Mouse (Mus musculus) heart, embryonic 10.5 days (tissue): ENCODE measurements at regions not wholly inside any gene's neighbourhood (a gene's known extent, or its start where the extent isn't known, plus 50 kb on each side); places are given as distances from the start of the nearest gene placed in this dataset.

ENCODE experiments used
- DNase-seq: peaks from one replicate; pipeline ENCODE4 v3.0.0-alpha.2; 2017; ENCODE audit warnings: low spot score
- H3K27ac ChIP-seq: fragments of 300-500 bp; sonication (generic); 2 replicates; pipeline ENCODE4 v1.5.1; 2016; ENCODE audit warnings: mild to moderate bottlenecking
- H3K27me3 ChIP-seq: fragments of 300-500 bp; sonication (generic); 2 replicates; pipeline ENCODE4 v1.6.1; 2016; ENCODE audit warnings: mild to moderate bottlenecking; ENCODE audit not compliant: poor library complexity, insufficient read depth, severe bottlenecking
- H3K36me3 ChIP-seq: fragments of 300-500 bp; sonication (generic); 2 replicates; pipeline ENCODE4 v1.6.1; 2016; ENCODE audit warnings: mild to moderate bottlenecking, moderate library complexity
- H3K4me1 ChIP-seq: fragments of 300-500 bp; sonication (generic); 2 replicates; pipeline ENCODE4 v1.6.1; 2016; ENCODE audit warnings: mild to moderate bottlenecking
- H3K4me3 ChIP-seq: fragments of 300-500 bp; sonication (generic); 2 replicates; pipeline ENCODE4 v1.5.1; 2016; ENCODE audit warnings: mild to moderate bottlenecking, moderate library complexity
- H3K9me3 ChIP-seq: fragments of 300-500 bp; sonication (generic); 2 replicates; pipeline ENCODE4 v1.6.1; 2016; ENCODE audit warnings: mild to moderate bottlenecking, moderate library complexity
- WGBS: fragments of 180-500 bp; shearing (Covaris S2); methylation state at CpG from one replicate; pipeline ENCODE4 v1.1.7; 2016; 5-methylcytosine and 5-hydroxymethylcytosine counted together

- no peak overlapping the region for H3K4me3 ChIP-seq
- no peak for DNase-seq
- H3K27ac ChIP-seq, result no peak overlapping the region
- H3K27me3 ChIP-seq, result no peaks in the 10 kb centered on the region
- H3K4me1 ChIP-seq, result peaks cover 27% of the 10 kb centered on the region
- H3K9me3 ChIP-seq, result no peaks in the 10 kb centered on the region
- H3K36me3 ChIP-seq, result no peaks in the 10 kb centered on the region
Observed at GRCm38 (mm10) chr9:32018020-32018419, 97.9 kb upstream of the Arhgap32 start.

GRCm38 (mm10) chr9:32019786-32020185 is 96.2 kb upstream of the Arhgap32 start:
- Histone ChIP-seq H3K4me1 (peaks cover 30% of the 10 kb centered on the region), H3K27ac (no peak overlapping the region), H3K4me3 (no peak overlapping the region), H3K27me3 (no peaks in the 10 kb centered on the region), H3K9me3 (no peaks in the 10 kb centered on the region), H3K36me3 (no peaks in the 10 kb centered on the region)
- no peak for DNase-seq
- WGBS, result 85% methylated on average over 5 of the region's 5 CpGs

- peak; percentile 77 for DNase-seq
- Histone ChIP-seq H3K4me1 (peaks cover 29% of the 10 kb centered on the region), H3K4me3 (no peak overlapping the region), H3K36me3 (no peaks in the 10 kb centered on the region), H3K27me3 (no peaks in the 10 kb centered on the region), H3K27ac (peak overlapping the region; percentile 79), H3K9me3 (no peaks in the 10 kb centered on the region)
- WGBS, result 36% methylated on average over 13 of the region's 13 CpGs
Observed at GRCm38 (mm10) chr9:32020942-32021731, 94.8 kb upstream of the Arhgap32 start.

GRCm38 (mm10) chr9:32021755-32022154 is 94.2 kb upstream of the Arhgap32 start:
- 42% methylated on average over 3 of the region's 3 CpGs for WGBS
- H3K4me3 ChIP-seq, result no peak overlapping the region
- peak overlapping the region; percentile 79 for H3K27ac ChIP-seq
- H3K4me1 ChIP-seq, result peaks cover 23% of the 10 kb centered on the region
- DNase-seq, result peak; percentile 33
- no peaks in the 10 kb centered on the region for H3K36me3 ChIP-seq
- H3K9me3 ChIP-seq, result no peaks in the 10 kb centered on the region
- no peaks in the 10 kb centered on the region for H3K27me3 ChIP-seq

GRCm38 (mm10) chr9:32022996-32023395 is 92.9 kb upstream of the Arhgap32 start:
- no peak overlapping the region for H3K4me3 ChIP-seq
- no peaks in the 10 kb centered on the region for H3K9me3 ChIP-seq
- no peak overlapping the region for H3K27ac ChIP-seq
- no peaks in the 10 kb centered on the region for H3K36me3 ChIP-seq
- DNase-seq, result no peak
- H3K4me1 ChIP-seq, result peaks cover 22% of the 10 kb centered on the region
- 88% methylated on average over 10 of the region's 10 CpGs for WGBS
- no peaks in the 10 kb centered on the region for H3K27me3 ChIP-seq

- no peak for DNase-seq
- H3K4me3 ChIP-seq, result no peak overlapping the region
- H3K27ac ChIP-seq, result no peak overlapping the region
- 58% methylated on average over 5 of the region's 5 CpGs for WGBS
- H3K36me3 ChIP-seq, result no peaks in the 10 kb centered on the region
- H3K9me3 ChIP-seq, result no peaks in the 10 kb centered on the region
- peaks cover 37% of the 10 kb centered on the region for H3K4me1 ChIP-seq
- H3K27me3 ChIP-seq, result no peaks in the 10 kb centered on the region
Observed at GRCm38 (mm10) chr9:32024767-32025166, 91.2 kb upstream of the Arhgap32 start.

- H3K4me3 ChIP-seq, result no peak overlapping the region
- H3K27ac ChIP-seq, result 0 out of 2 replicates have a peak overlapping the region, but pooled peaks have one; percentile 72
- 35% methylated on average over 8 of the region's 8 CpGs for WGBS
- H3K9me3 ChIP-seq, result no peaks in the 10 kb centered on the region
- no peaks in the 10 kb centered on the region for H3K36me3 ChIP-seq
- no peak for DNase-seq
- H3K4me1 ChIP-seq, result peaks cover 35% of the 10 kb centered on the region
- H3K27me3 ChIP-seq, result no peaks in the 10 kb centered on the region
Observed at GRCm38 (mm10) chr9:32027962-32028361, 88.0 kb upstream of the Arhgap32 start.

- no peaks in the 10 kb centered on the region for H3K27me3 ChIP-seq
- DNase-seq, result no peak
- no peaks in the 10 kb centered on the region for H3K9me3 ChIP-seq
- H3K4me1 ChIP-seq, result peaks cover 38% of the 10 kb centered on the region
- H3K36me3 ChIP-seq, result no peaks in the 10 kb centered on the region
- 76% methylated on average over 1 of the region's 1 CpGs for WGBS
- peak overlapping the region; percentile 72; the same call in 1 of the 2 replicates for H3K27ac ChIP-seq
- no peak overlapping the region for H3K4me3 ChIP-seq
Observed at GRCm38 (mm10) chr9:32029001-32029400, 86.9 kb upstream of the Arhgap32 start.

GRCm38 (mm10) chr9:32029786-32030185 is 86.2 kb upstream of the Arhgap32 start:
- Histone ChIP-seq H3K36me3 (no peaks in the 10 kb centered on the region), H3K4me3 (no peak overlapping the region), H3K9me3 (no peaks in the 10 kb centered on the region), H3K27ac (peak overlapping the region; percentile 72; the same call in 1 of the 2 replicates), H3K4me1 (peaks cover 44% of the 10 kb centered on the region), H3K27me3 (no peaks in the 10 kb centered on the region)
- 44% methylated on average over 2 of the region's 2 CpGs for WGBS
- DNase-seq, result no peak

- H3K9me3 ChIP-seq, result no peaks in the 10 kb centered on the region
- H3K27me3 ChIP-seq, result no peaks in the 10 kb centered on the region
- no peaks in the 10 kb centered on the region for H3K36me3 ChIP-seq
- WGBS, result 41% methylated on average over 7 of the region's 7 CpGs
- peaks cover 48% of the 10 kb centered on the region for H3K4me1 ChIP-seq
- DNase-seq, result no peak
- no peak overlapping the region for H3K4me3 ChIP-seq
- peak overlapping the region; percentile 72; the same call in 1 of the 2 replicates for H3K27ac ChIP-seq
Observed at GRCm38 (mm10) chr9:32030203-32030602, 85.7 kb upstream of the Arhgap32 start.

GRCm38 (mm10) chr9:32031950-32032453 is 83.9 kb upstream of the Arhgap32 start:
- peak overlapping the region; percentile 86 for H3K27ac ChIP-seq
- 7% methylated on average over 56 of the region's 64 CpGs for WGBS
- H3K4me3 ChIP-seq, result peak overlapping the region; percentile 77
- no peaks in the 10 kb centered on the region for H3K9me3 ChIP-seq
- H3K27me3 ChIP-seq, result no peaks in the 10 kb centered on the region
- no peaks in the 10 kb centered on the region for H3K36me3 ChIP-seq
- peak; percentile 91 for DNase-seq
- peaks cover 56% of the 10 kb centered on the region for H3K4me1 ChIP-seq

GRCm38 (mm10) chr9:32032521-32033185 is 83.3 kb upstream of the Arhgap32 start:
- Histone ChIP-seq H3K4me1 (peaks cover 56% of the 10 kb centered on the region), H3K4me3 (peak overlapping the region; percentile 77), H3K27ac (peak overlapping the region; percentile 86), H3K9me3 (no peaks in the 10 kb centered on the region), H3K27me3 (no peaks in the 10 kb centered on the region), H3K36me3 (no peaks in the 10 kb centered on the region)
- WGBS, result 14% methylated on average over 94 of the region's 94 CpGs
- no peak for DNase-seq

GRCm38 (mm10) chr9:32033937-32034336 is 82.0 kb upstream of the Arhgap32 start:
- no peaks in the 10 kb centered on the region for H3K27me3 ChIP-seq
- WGBS, result 27% methylated on average over 6 of the region's 6 CpGs
- H3K27ac ChIP-seq, result no peak overlapping the region
- no peaks in the 10 kb centered on the region for H3K36me3 ChIP-seq
- no peaks in the 10 kb centered on the region for H3K9me3 ChIP-seq
- H3K4me3 ChIP-seq, result peak overlapping the region; percentile 77
- DNase-seq, result no peak
- peaks cover 56% of the 10 kb centered on the region for H3K4me1 ChIP-seq
